Mouse (Mus musculus): ENCODE data around the gene Naglu.

Gene Naglu

DNA sequence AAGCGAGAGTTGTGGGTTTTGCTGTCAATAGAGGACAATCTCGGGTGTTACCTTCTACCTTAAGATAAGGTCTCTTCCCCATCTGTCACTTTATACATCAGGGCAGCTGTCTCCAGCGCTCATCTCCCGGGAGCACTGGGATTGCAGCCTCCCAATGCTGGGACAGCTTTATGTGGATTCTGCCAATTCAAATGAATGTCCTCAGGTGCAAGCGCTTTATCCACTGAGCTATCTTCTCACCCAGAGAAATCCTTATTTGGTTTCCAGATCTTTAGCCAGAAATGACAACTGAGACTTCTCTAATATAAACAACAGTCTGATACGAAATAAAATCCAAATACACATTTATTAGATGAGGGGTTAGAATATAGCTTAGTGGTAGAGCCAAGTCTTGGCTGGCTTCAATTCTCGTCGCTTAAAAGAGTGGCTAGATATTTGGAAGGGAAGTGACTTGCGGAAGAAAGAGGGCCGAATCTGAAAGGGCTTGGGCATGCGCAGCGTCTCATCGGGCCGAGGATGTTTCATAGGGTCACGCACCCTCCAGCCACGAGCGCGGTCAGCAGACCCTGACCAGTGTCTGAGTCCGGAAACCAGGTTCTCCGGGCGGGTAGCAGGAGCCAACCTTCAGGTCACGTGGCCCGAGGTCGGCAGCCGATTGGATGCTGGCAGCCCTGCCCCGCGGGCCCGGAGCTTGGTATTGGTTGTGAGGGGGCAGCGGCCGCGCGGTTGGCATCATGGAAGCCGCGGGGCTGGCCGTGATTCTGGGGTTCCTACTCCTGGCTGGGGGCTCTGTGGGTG, at the start of gene Naglu:
TSS of gene Naglu (plus strand) at position 622 of the 798 bp plus-strand sequence.
- in situ Hi-C loops (cut with MboI, MseI), result no loop called here

DNA sequence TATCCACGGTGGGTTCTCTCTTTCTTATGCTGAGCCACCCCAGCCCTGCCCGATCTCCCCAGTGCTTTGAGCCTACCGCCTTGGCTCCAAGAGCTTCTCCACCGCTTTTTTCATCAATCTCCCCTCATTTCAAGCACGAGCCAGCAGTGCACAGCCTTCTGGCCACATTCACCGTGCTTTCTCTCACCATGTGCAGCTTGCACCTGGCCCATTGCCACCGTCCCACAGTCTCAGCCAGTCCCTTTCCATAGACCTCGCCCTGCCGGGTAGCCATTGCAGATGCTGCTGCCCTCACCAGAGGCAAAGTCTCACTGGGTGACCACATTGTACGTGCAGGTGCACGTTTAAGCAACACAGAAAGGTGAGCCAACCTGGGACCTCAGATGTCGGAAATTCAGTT, 46.4 kb upstream of the Naglu start:
- in situ Hi-C loops (cut with MboI, MseI), result no loop called here

DNA sequence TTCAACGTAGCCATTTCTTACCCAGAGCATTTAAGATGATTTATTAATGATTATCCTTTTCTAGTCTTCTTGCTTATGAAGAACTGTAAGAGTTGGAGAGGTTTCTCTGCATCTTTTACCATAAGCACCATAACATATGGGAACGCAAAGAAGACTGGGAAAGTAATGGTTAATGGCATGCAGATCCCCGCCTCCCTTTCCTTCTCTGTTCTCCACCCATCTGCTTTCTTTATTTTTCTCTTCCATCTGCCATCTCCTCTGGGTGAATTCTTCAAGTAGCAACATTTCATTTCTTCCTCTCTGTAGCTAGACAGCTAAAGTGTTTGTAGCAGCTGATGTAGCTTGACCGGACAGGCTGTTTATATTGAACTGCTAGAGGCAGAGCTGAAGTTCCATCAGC, 45.8 kb upstream of the Naglu start:
- in situ Hi-C loops (cut with MboI, MseI), result no loop called here

DNA sequence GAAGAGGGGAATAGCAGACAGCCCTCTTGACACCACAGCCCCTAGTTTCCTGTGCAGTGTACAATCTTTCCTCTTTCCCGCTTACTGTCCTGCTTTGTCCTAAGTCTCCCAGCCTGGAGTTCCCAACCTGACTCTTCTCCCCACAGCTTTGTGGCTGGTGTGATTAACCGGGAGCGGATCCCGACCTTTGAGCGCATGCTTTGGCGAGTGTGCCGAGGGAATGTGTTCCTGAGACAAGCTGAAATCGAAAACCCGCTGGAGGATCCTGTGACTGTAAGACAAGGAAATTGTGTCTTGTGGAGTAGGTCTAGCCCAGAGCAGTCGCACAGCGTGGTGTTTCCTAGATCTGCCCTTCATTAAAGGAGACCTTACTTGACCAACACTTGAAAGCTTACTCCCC, 42.7 kb upstream of the Naglu start:
- in situ Hi-C loops (cut with MboI, MseI), result no loop called here

DNA sequence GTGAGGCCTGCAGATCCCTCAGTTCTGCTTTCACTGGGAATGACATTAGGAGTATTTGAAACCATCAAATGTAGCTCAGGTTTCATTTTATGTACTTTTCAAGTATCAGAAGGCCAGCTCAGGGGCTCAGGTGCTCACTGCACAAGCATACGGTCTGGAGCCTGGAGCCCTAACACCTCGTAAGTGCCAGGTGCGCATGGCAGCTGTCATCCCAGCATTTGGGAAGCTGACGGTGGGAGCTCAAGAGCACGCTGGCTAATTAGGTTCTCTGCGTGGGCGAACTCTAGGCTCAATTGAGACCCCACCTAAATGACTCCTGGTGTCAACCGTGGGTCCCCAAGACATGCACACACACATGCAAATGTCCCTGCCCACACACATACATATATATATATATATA, 40.5 kb upstream of the Naglu start:
- in situ Hi-C loops (cut with MboI, MseI), result no loop called here

DNA sequence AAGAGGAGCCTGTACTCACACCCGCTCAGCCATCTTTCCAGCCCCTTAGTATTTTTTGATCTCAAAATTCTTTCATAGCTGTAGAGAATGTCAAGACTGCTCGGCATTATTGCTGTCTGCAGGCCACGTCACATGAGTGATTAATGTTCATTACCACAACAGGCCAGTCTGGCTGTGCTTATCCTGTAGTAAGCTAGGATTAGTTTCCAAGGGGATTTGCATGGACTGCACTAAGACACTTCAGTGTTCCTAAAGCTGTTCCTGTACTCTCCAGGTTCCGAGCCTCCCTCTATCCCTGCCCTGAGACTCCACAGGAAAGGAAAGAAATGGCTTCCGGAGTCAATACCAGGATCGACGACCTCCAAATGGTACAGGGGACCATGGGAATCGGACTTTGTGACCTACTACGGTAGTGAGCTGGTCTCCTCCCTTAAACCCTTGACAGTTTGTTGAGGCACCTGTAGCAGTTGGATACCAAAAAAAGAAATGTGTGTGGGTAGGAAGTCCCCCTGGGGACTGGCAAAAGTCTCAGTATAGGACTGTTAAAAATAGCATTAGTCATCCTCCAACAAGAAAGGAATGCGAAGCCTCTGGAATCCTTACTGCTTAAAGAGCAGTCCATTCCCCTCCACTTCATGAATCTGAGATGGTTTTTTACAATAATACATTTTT, 39.5 kb upstream of the Naglu start:
- in situ Hi-C loops (cut with MboI, MseI), result no loop called here

DNA sequence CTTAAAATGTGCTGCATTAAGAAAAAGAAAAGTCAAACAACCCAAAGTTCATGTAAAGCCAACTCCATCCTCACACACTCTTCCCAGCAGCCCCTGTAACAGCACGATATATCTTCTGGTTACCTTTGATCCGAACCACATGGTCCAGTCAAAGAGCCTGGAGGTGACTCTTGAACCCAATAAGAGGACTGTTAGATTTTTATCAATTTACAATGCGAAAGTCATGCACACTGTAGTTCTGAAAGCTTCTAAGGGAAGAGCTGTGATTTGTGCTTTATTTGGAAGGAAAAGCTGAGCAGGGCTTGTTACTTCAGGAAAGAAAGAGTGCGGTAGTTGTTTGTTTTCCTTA, 39.0 kb upstream of the Naglu start:
- in situ Hi-C loops (cut with MboI, MseI), result no loop called here

DNA sequence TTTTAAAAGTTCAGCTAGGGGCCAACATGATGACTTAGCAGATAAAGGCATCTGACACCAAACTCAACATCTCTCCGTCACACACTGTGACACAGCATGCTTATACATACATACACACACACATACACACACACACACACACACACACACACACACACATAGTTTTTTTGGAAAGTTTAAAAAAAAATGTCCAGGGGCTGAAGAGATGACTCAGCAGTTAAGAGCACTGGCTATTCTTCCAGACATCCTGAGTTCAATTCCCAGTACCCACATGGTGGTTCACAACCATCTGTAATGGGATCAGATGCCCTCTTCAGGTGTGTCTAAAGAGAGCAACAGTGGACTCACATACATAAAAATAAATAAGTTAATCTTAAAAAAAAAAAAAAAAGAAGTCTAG, 38.3 kb upstream of the Naglu start:
- in situ Hi-C loops (cut with MboI, MseI), result no loop called here

DNA sequence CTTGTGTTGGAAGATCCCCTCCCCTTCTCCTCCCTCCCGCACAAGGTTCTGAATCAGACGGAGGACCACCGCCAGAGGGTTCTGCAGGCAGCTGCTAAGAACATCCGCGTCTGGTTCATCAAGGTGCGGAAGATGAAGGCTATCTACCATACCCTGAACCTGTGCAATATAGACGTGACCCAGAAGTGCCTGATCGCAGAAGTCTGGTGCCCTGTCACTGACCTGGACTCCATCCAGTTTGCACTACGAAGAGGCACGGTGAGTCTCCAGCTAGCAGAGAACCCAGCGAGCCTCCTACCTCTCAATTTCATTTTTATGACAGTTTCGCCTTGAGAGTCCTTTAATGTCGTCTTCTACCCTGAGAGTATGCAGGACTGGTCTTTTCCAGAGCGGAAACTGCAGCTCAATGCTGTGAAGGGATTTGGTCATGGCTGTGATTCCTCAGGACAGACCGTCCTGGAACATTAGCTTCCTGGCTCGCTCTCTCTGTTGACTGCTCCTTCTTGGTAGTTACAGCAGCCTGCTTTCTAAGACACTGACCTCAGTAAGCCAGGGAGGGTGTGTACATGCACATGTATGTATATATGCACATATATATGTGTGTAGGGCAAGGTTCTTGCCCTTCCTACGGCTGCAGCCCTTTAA, 35.8 kb upstream of the Naglu start:
- in situ Hi-C loops (cut with MboI, MseI), result no loop called here

DNA sequence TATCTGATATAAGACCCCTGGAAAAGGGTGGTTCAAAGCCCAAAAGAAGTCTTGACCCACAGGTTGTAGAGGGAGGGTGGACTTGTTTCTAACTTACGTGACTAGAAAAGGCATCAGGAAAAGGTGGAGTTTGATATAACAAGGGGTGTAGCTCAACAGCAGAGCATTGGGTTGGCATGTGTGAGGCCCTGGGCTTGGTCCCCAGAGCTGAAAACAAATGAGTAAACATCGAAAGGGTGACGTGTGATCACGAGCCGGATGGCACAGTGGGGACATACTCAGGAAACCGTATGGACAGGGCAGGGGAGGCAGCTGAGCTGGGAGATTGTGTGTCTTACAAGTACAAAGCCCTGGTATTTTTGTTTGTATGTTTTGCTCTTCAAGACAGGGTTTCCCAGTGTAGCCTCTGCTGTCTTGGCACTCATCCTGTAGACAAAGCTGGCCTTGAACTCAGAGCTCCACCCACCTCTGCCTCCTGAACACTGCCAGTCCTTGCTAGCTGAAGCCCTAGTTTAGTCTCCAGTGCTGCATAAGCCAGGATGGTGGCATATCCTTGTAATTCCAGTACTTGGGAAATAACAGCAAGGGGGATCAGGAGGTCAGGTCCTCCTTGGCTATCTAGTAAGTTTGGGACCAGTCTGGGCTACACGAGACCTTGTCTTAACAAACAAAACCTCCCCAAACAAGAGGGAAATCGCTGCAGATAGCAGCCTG, 35.0 kb upstream of the Naglu start:
- in situ Hi-C loops (cut with MboI, MseI), result no loop called here

DNA sequence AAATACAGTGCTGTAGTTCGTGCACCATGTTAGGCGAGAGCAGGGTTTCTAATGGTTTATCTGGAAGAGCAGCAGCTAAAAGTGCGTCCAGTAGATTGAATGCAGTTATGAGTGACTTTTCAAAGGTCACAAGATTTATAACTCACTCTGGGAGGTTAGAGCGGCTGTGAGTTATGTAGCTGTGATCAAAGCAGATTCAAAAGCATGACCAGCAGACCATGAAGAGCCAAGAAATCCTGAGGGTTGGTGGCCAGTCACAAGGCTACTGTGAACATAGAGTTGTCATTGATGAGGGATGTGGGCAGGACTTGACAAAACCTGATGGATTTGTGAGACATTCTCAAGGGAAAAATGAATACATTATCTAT, 34.5 kb upstream of the Naglu start:
- in situ Hi-C loops (cut with MboI, MseI), result no loop called here

DNA sequence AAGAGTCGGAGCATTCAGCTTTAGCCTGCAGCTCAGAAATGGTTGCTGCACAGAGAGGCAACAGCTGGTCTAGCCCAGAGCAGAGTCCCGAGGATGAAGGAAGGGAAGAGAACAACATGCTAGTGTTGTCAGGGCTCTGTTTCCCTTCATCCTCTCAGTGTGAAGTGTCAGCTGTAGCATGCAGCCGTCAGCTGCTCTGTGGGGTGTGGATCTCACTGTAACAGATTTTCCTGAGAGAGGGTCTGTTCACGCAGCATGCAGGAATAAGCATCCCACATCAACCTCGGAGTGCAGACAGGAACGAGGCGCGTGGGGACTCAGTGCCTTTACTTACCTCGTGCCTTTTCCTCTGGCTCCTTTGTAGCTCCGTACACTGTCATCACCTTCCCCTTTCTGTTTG, 32.0 kb upstream of the Naglu start:
- in situ Hi-C loops (cut with MboI, MseI), result no loop called here

DNA sequence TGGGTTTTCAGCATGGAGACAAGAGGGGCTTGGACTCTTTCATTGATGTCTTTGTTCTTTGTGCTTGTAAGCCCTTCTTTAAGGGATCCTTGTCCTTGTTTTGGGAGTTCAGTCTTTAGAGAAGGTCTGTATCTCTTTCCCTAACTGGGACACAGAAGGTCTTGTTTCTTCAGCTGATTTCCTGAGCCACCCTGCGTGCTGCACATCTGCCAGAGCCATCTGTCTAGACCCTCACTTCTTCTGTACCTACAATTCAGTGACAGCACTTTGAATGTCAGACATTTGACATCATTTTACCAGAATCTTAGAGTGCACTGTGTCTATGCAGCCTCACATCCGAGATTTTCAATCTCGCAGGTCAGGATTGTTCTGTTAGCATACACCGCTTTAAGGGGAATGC, 24.0 kb upstream of the Naglu start:
- in situ Hi-C loops (cut with MboI, MseI), result no loop called here

DNA sequence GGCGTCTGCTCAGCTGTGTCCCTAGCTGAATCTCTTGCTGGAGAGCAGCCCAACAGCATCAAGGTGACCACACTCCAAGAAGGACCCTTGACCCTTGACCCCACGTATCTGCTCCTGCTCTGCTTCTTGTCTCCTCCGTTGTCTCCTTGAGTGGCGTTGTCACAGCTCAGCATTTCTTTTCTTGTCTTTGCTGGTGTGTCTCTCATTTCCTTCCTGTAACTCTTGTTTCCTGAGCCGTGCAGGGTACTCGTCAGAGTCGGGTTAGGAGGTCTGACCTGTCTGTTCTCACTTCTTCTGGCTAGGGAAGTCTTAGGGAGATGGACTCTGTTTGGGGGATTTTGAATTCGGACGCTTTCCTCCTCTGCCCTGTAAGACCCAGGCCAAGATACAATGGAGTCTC, 23.4 kb upstream of the Naglu start:
- in situ Hi-C loops (cut with MboI, MseI), result no loop called here

DNA sequence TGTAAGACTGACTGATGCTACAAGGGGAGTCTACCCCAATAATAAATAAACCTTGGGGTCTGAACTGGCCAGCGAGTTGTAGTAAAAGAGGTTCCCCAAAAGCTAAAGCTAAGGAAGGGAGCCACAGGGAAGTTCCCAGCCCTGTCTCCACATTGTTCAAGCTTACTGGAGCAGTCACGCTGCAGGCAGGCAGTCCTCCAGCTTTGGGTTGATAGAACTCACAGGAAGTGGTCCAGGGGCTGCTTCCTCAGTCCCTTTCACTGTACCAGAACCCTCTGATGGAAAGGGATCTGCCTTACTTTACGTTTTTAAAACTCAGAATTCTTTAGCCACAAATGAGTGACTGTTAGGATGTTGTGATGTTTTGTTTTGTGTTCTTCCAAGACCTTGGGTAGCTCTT, 22.3 kb upstream of the Naglu start:
- in situ Hi-C loops (cut with MboI, MseI), result no loop called here

DNA sequence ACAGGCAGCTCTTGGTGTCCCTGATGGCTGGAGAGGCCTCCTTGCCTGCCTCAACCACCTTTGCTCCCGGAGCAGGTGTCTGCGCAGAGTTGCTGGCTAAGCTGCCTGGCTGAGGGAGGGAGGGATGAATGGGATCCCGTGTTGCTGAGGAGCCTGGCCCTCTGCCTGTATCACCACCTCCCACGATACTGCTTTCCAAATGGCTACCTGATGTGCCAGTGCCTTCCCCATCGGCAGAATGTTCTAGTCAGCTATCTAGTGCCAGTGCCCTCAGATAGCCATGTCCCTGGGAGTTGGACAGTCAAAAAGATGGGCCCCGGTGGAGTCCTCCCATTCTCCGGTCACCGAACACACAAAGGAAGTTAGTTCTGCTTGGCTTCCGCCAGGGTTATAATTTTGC, 19.5 kb upstream of the Naglu start:
- in situ Hi-C loops (cut with MboI, MseI), result no loop called here

DNA sequence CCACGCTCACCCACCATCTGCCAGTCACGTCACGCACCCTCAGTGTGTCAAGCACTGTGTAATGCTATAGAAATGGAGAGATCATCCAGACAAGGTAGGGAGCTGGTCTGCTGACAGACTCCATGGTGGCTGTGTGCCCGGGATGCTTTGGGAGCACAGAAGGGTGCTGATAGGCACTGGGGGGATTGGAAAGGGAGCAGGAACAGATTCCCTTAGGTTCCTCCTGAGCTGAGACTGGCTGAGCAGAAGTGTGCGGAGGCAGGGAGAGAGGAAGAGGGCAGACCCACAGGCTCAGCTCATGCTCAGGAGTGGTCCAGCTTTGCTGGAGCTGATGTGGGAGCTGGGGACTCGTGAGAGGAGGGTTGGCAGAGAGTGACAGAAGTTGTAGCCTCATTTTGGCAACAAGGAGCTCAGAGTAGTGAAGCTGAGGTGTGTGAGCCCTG, 18.7 kb upstream of the Naglu start:
- in situ Hi-C loops (cut with MboI, MseI), result no loop called here

DNA sequence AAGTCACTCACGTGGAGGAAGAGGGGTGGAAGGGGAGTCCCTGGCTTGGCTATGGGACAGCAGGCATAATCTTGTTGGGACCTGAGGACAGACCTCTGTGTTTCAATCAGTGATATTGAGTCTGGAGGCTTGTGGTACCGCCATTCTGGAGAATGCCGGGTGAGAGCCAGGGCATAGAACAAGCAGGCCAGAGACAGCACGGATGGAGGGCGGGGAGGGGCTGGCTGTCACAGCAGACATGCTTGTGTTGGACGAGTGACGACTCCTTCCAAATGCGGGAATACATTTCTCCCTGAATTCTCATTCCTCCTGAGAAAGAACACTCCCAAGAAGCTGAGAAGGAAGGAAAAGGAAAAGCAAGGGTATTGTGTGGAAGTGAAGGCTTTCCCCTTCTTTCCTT, 18.2 kb upstream of the Naglu start:
- in situ Hi-C loops (cut with MboI, MseI), result no loop called here

DNA sequence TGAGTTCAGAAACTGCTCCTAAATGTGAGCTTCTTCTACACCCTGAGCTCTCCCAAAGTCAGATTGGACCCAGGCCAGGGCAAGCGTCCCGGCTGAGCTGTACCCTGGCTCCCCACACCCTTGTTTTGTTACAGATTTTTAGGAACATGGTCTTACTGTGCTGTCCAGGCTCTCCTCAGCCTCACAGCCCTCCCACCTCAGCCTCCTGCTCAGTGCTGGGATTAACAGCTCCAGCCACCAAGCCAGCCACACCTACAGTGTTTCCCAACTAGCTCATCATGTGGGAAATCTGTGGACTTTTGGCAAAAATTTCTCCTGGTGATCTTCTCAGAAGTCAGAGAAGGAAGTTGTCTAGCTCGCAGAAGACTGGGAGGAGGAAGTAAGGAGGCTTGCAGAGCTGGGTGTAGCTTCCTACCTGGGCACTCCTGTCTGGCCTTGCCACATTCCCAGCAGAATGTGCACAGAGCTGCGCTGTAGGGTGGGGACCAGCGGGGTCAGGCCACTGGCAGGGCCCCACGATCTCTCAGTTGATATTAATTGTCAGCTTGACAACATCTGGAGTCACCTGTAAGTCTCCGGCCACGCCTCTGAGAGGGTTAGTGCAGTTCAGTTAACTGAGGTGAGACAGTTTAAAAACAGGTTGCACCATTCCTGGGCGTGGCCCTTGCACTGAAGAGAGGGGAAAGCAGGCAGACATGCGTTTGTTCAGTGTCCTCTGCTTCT, 16.9 kb upstream of the Naglu start:
- in situ Hi-C loops (cut with MboI, MseI), result no loop called here

DNA sequence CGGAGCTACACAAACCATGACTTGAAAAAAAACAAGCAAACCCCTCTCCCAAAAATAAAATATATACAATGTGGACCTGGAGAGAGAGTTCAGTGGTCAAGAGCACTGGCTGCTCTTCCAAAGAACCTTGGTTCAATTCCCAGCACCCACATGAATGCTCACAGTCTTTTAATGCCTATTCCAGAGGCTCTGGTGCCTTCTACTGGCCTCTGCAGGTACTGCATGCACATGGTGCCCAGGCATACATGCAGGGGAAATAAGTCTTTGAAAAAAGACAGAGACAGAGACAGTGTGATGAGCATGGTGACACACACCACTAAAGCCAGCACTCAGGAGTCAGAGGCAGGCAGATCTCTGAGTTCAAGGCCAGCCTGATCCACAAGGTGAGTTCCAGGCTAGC, 15.8 kb upstream of the Naglu start:
- in situ Hi-C loops (cut with MboI, MseI), result no loop called here

DNA sequence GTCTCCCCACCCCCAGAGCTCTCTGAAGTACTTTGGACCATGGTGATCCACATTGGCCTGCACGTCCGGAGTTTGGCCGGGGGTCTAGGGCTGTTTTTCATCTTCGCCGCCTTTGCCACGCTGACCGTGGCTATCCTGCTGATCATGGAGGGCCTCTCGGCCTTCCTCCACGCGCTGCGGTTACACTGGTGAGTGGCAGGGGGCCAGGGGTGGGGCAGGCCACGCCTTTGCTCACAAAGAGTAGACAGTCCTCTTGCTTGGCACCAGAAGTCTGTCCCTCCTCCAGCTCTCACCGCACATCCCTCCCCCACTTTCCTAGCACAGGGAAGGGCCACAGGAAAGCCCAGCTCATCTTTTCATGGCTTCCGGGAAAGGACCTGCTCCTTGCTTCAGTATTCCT, 14.4 kb upstream of the Naglu start:
- in situ Hi-C loops (cut with MboI, MseI), result loop anchor here (5.0 kb wide), 2 partner anchors 73 to 163 kb away; no protein-coding TSS in a partner anchor

DNA sequence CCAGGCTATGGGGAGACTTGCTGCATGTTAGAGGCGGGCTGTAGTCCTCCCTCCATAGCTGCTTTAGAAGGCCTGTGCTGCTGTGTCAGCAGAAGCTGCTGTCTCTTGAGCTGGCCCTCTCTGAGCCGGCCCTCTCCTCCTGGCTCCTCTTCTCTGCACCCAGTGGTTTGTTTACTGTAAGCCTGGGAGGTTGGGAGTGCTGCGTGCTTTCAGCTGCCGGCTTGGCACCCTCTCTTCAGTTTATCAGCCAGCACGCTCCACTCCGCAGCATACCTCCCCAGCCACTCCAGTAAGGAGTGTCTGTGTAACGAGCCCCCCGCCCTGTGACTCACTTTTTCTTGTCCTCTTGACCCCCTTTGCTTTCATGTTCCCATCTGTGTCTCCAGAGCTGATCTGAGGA, 12.9 kb upstream of the Naglu start:
- in situ Hi-C loops (cut with MboI, MseI), result loop anchor here (5.0 kb wide), 2 partner anchors 75 to 165 kb away; no protein-coding TSS in a partner anchor

Measured in regulatory T cell (primary cell).